Mouse (Mus musculus): Measurements from ENCODE around the gene Dicer1.

GRCm38 (mm10) chr12:104748946-104749345, 2.8 kb downstream of the Dicer1 start:
- no peak for TF ChIP-seq CTCF (IDR thresholded peaks at IDR 0.05; ENCODE audit: extremely low read depth, insufficient read depth, insufficient read length, insufficient replicate concordance)
- no peak for TF ChIP-seq POLR2A (IDR thresholded peaks at IDR 0.05; ENCODE audit: low read depth, low read length)
